Mouse (Mus musculus): Measurements from ENCODE around the gene Gm3033.
"Not testable (repeated sequence)": the region's sequence is repeated elsewhere in the genome, so short reads cannot be mapped to it uniquely, and the experiment has no call there.

Gene Gm3033

DNA sequence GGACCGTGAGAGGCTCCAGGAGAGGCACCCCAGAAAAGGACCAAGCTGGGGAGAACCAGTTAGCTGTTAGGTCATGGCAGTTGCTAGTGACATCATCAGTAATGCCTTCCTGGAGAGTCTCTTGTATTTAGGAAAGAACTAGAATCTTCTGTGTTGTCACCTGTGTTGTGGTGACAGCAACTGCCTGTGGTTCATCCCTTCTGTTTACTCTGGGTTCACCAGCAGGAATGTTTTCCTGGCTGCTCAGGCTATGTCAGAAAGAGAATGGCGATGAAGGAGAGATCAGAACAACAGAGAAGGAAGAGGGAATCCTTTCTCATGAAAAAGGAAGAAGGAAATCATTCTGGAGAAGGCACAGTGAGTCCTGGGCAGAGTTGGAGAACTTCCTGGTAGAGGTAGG lies at the start of gene Gm3033:
Gene Gm3033, plus strand, starts transcription at position 301 of the 400 bp plus-strand sequence.
- not testable (repeated sequence) for DNase-seq

GRCm38 (mm10) chr14:3809774-3810173 lies 36.3 kb upstream of the Gm3033 start, which contains the start of gene Gm3002:
Gm3002 (plus strand) TSS chr14:3810074.
- not testable (repeated sequence) for DNase-seq

DNA sequence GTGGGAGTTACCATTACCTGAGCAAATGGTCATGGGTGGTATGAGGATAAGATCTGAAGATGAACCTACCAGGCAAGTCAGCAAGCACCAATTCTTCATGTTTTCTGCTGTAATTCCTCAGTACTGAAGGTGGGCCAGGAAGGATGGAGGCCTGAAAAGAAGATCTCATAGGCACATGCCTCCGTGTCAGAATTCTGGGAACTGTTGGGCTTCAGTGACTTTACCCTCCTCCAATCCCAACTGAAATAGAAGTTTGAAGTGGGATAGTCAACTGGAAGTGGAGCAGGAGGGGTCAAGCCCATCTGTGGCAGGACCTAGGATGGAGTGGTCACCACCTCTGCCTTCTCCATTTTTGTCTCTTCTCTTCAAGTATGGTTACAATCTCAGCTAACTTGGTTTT lies 37.8 kb downstream of the Gm3033 start, which contains the start of gene Gm2916:
Gene Gm2916, plus strand, starts transcription at position 301 of the 400 bp plus-strand sequence.
- not testable (repeated sequence) for DNase-seq

Measured in right cerebral cortex, postnatal 4 days (tissue).